Mouse (Mus musculus): Measurements from ENCODE around the gene Poldip3. TPM values are rescaled to one million over a fixed set of nuclear protein-coding genes. Genes with fewer than 3 reads are reported as not detected.

The Poldip3 gene
- polyA plus RNA-seq (2015; fragmentation: Illumina TruSeq; extraction: RNeasy Lipid Tissue Mini Kit (QIAGEN cat#74804); ENCODE audit: low read depth, low replicate concordance) = 49.8 TPM

DNA sequence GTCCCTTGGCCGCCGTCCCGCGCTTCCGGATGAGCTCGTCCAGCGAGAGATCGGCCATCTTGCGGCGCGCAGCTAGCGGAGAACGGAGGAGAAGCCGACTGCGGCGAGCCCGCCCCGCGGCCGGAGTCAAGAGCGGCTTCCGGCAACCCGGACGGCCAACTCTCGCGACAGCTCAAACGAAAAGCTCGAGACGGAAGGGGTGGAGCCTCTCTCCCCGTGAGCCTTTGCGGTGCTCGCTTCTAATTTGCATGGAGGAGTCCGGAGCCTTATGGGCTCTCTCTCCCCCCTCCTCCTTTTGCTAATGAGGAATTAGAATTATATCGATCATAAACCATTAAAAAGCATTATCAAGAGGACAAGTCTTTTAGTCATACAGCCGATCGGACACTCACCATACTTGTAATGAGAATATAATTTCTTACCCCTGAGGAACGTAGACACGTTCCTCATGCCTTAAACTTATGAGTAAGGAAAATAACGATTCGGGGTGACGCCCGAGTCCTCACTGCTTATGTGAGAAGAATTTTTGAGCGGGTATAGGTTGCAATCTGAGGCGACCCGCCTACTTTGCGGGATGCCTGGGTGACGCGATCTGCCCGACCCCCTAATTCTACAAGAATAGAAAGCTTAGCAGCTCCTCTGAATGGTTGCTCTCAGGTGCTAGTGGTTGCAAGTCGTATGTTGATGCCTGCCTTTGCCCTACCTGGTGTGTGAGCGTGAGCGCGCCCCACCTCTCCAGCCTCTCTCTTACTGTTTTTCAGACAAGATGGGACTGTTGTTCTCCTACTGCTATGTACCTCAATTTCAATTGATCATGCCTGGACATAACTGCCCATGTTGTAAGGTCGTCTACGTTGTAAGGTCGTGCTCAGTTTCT, at the start of gene Poldip3:
Poldip3 (minus strand) TSS at position 189 of the 877 bp plus-strand sequence.

DNA sequence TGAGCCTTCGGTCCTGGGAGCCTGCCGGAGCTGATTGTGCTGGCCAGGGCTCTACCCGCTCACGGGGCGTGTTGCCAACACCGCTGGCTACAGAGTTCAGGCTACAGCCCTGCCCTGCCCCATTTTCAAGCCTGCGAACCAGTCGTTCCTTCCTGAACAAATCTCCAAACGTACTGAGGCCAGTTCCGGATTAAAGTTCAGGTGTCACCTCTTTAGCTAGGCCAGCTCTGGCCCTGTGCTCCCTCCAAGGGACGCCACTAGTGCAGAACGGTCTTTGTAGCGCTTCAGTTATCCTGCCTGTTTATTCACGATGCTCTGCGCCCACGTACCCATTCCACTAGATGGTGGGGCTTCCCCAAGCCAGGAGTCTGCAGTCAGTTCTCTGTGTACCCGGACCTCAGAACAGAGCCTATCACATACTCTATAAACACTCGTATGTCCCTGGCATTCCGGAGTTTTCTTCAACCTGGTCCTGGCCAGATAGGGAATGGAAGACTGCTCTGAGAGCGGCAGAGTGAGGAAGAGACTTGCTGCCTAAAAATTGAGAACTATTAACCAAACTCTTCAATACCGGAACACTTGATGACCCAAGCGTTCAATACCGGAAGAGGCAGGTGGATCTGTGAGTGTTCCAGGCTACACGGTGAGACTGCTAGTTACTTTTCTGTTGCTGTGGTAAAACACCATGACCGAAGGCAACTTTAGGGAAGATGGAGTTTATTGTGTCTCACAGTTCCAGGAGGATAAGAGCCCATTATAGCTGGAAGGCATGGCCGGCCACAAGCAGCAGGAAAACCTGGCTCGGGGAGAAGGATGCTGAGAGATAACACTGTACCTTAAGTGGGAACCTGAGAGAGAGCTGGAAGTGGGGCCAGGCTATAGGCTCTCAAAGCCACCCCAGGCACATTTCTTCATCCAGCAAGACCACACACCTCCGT, 23.6 kb upstream of the Poldip3 start, which contains the start of gene Cyb5r3:
Cyb5r3 (minus strand) TSS at position 101 of the 938 bp plus-strand sequence.

DNA sequence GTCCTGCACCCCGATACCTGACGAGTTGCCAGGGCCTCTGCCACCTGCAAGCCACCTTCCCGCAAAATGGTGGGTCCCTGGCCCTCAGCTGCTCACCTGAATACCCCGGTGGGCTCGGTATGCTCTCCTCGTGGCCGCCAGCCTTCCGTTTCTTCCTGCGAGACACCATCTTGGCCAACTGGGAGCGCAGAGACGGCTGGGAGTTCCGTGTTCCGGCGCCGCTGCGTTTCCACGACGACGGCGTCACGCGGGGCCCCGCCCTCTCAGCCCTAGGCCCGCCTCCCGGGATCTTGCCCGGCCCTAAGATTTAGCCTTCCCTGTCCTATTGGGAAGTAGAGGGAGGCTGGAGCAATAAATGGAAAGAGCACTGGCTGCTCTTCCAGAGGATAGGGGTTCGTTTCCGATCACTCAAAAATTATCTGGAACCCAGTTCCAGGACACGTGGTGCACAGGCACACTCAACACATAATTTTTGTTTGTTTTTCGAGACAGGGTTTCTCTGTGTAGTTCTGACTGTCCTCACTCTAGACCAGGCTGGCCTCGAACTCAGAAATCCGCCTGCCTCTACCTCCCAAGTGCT, 26.5 kb downstream of the Poldip3 start, which contains the start of gene Rrp7a:
Rrp7a (minus strand) TSS at position 236 of the 580 bp plus-strand sequence.

DNA sequence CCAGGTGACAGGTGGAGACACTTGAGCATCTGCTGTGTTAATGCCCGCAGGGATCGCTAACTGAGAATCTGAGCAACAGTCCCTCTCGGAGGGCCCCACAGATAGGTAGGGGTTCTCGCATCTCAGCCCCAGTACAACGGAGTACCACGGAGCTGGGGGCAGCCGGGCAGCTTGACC, 59.9 kb downstream of the Poldip3 start, which contains the start of gene Serhl:
Serhl (plus strand) TSS at position 78 of the 177 bp plus-strand sequence.

Other genes with a start within 250 kb of the Poldip3 start
- gene Tcf20, start 161.5 kb downstream of the Poldip3 start, polyA plus RNA-seq (2015; fragmentation: Illumina TruSeq; extraction: RNeasy Lipid Tissue Mini Kit (QIAGEN cat#74804); ENCODE audit: low read depth, low replicate concordance) = 35.7 TPM
- 2.4 TPM for gene Nfam1, start 116.1 kb downstream of the Poldip3 start, polyA plus RNA-seq (2015; fragmentation: Illumina TruSeq; extraction: RNeasy Lipid Tissue Mini Kit (QIAGEN cat#74804); ENCODE audit: low read depth, low replicate concordance)
- gene Serhl, start 59.9 kb downstream of the Poldip3 start, polyA plus RNA-seq (2015; fragmentation: Illumina TruSeq; extraction: RNeasy Lipid Tissue Mini Kit (QIAGEN cat#74804); ENCODE audit: low read depth, low replicate concordance) = 12.6 TPM
- 106 TPM for gene Rrp7a, start 26.6 kb downstream of the Poldip3 start, polyA plus RNA-seq (2015; fragmentation: Illumina TruSeq; extraction: RNeasy Lipid Tissue Mini Kit (QIAGEN cat#74804); ENCODE audit: low read depth, low replicate concordance)
- gene Cyb5r3, start 23.2 kb upstream of the Poldip3 start, polyA plus RNA-seq (2015; fragmentation: Illumina TruSeq; extraction: RNeasy Lipid Tissue Mini Kit (QIAGEN cat#74804); ENCODE audit: low read depth, low replicate concordance) = 57.7 TPM
- 2.5 TPM for gene A4galt, start 102.4 kb upstream of the Poldip3 start, polyA plus RNA-seq (2015; fragmentation: Illumina TruSeq; extraction: RNeasy Lipid Tissue Mini Kit (QIAGEN cat#74804); ENCODE audit: low read depth, low replicate concordance)
- gene Arfgap3, start 200.9 kb upstream of the Poldip3 start, polyA plus RNA-seq (2015; fragmentation: Illumina TruSeq; extraction: RNeasy Lipid Tissue Mini Kit (QIAGEN cat#74804); ENCODE audit: low read depth, low replicate concordance) = 15.7 TPM